In genomic region chr2:117122701-117123337, GRCm38 (mm10) we compare ENCODE assay signal across 8 mouse cellular contexts. TPM values are rescaled to one million over a fixed set of nuclear protein-coding genes. Genes with fewer than 3 reads are reported as not detected.
DNase-seq lines count a peak whose midpoint lies in the region; ATAC-seq and TF ChIP-seq lines count a peak whose summit lies in the region.

No protein-coding gene starts in this region.

- 3% methylated on average over 17 of the region's 17 CpGs for WGBS in liver, embryonic 12.5 days (ENCODE audit: insufficient replicate concordance)
- 1% methylated on average over 17 of the region's 17 CpGs for WGBS in stomach, postnatal 0 days

- peak; percentile 38 for TF ChIP-seq EP300 in stomach, postnatal 0 days (optimal IDR thresholded peaks at IDR 0.05)

- H3K4me1 ChIP-seq in liver, embryonic 12.5 days = peaks cover 25% of the 10 kb centered on the region
- H3K4me1 ChIP-seq in stomach, postnatal 0 days (replicated peaks; ENCODE audit: control insufficient read depth, insufficient read depth) = no peaks in the 10 kb centered on the region

- peak overlapping the region; percentile 83 for H3K4me3 ChIP-seq in liver, embryonic 12.5 days
- H3K4me3 ChIP-seq in stomach, postnatal 0 days (ENCODE audit: low read depth, low read length) = peak overlapping the region; percentile 90

- peaks cover 11% of the 10 kb centered on the region for H3K27me3 ChIP-seq in liver, embryonic 12.5 days (replicated peaks)
- H3K27me3 ChIP-seq in stomach, postnatal 0 days (ENCODE audit: control insufficient read depth, insufficient read depth, low read length) = no peaks in the 10 kb centered on the region

- peak overlapping the region; percentile 8; the same call in 1 of the 2 replicates for H3K27ac ChIP-seq in liver, embryonic 12.5 days
- H3K27ac ChIP-seq in stomach, postnatal 0 days (replicated peaks) = peak overlapping the region; percentile 30; the same call in 1 of the 2 replicates

- no peaks in the 10 kb centered on the region for H3K9me3 ChIP-seq in liver, embryonic 12.5 days (replicated peaks)
- no peaks in the 10 kb centered on the region for H3K9me3 ChIP-seq in stomach, postnatal 0 days (ENCODE audit: control insufficient read depth, low read length)

- peak; percentile 81 for ATAC-seq in liver, embryonic 12.5 days
- peak; percentile 62 for ATAC-seq in stomach, postnatal 0 days (ENCODE audit: low FRiP score, low TSS enrichment)

- H3K9ac ChIP-seq in liver, embryonic 12.5 days = peak overlapping the region; percentile 90; the same call in 1 of the 2 replicates
- peak overlapping the region; percentile 27; the same call in 1 of the 2 replicates for H3K9ac ChIP-seq in stomach, postnatal 0 days (ENCODE audit: low read length)

- H3K4me2 ChIP-seq in liver, embryonic 12.5 days = peak overlapping the region; percentile 93
- peak overlapping the region; percentile 69 for H3K4me2 ChIP-seq in stomach, postnatal 0 days (replicated peaks; ENCODE audit: low read depth)

- peak; percentile 78 for DNase-seq in CD4-positive helper T cell, adult 2 months (ENCODE audit: low read depth, low spot score)
- DNase-seq in adipocyte (ENCODE audit: low spot score) = peak; percentile 71
- DNase-seq in embryo, embryonic 10 days (ENCODE audit: low spot score) = peak; percentile 74
- DNase-seq in heart, adult 8-10 months (ENCODE audit: low spot score) = peak; percentile 76
- DNase-seq in kidney, adult 8-10 months = peak; percentile 49 to 60
- peak; percentile 74 for DNase-seq in naive thymus-derived CD4-positive, alpha-beta T cell, adult 2 months (ENCODE audit: low read depth)
- DNase-seq in stomach, postnatal 0 days (ENCODE audit: low spot score) = peak; percentile 70

- H3K36me3 ChIP-seq in liver, embryonic 12.5 days = no peaks in the 10 kb centered on the region
- H3K36me3 ChIP-seq in stomach, postnatal 0 days (ENCODE audit: control insufficient read depth, insufficient read depth, low read length) = no peaks in the 10 kb centered on the region

- TF ChIP-seq CTCF in stomach, postnatal 0 days (IDR thresholded peaks at IDR 0.05; ENCODE audit: low read depth) = no peak

RNA-seq across cellular contexts. Expression of gene Spred1, which starts 1.6 kb away (rescaled TPM):
- total RNA-seq in heart, adult 8-10 months (2022) = 10 to 100 TPM in 3 of 4 experiments, 1 to 10 TPM in 1; 9.7 to 13.8 (median 13.0) TPM
- 6.4 and 6.9 TPM in 2 replicates for polyA plus RNA-seq in liver, embryonic 12.5 days (2016; fragmentation: Nextera tagmentation; extraction: Ambion mirVana)
- 5.8 and 5.9 TPM in 2 replicates for polyA plus RNA-seq in stomach, postnatal 0 days (2015; fragmentation: Nextera tagmentation; extraction: Ambion mirVana)

Comparison
In these comparisons a context has a peak if more than half of its experiments do, and no peak if none do; other contexts are left out.
1. Peak in every context shown above with its lines: DNase-seq, ATAC-seq, H3K4me3 ChIP-seq and H3K27ac ChIP-seq.